Mouse (Mus musculus) heart, adult 8-10 months (tissue): ENCODE data around the gene Smg9. TPM values are rescaled to one million over a fixed set of nuclear protein-coding genes. Genes with fewer than 3 reads are reported as not detected.

Source experiments
- DNase-seq: peaks from one replicate; pipeline ENCODE4 v3.0.0; 2022; ENCODE audit warnings: low spot score
- total RNA-seq, 4 experiments: library from RNA; stranded (reverse); gene quantifications; 2 replicates each; pipeline ENCODE4 v1.2.4; 2022

Smg9 gene
- total RNA-seq, 4 experiments from 2014 or later = 5.9 to 8.3 (median 8.0) TPM

- DNase-seq = peak; percentile 66
Observed at GRCm38 (mm10) chr7:24406528-24407344, 7.3 kb downstream of the Smg9 start.

DNA sequence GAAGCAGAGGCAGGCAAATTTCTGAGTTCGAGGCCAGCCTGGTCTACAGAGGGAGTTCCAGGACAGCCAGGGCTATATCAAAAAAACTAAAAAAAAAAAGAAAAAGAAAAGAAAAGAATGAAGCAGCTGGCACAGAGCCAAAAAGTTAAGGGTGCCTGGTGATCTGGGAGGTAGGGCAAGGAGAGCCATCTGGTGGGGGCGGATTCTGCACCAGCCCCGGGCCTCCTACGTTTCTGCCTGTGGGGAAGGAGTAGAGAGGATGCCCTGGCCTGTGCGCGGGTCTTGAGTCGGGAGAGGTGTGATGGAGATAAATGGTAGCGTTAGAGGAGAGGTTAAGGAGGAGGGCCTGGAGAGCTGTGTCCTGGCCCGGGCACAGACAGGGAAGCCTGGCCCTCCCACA, 8.8 kb downstream of the Smg9 start:
- DNase-seq = no peak

GRCm38 (mm10) chr7:24410123-24410522, 10.7 kb downstream of the Smg9 start:
- no peak for DNase-seq

DNA sequence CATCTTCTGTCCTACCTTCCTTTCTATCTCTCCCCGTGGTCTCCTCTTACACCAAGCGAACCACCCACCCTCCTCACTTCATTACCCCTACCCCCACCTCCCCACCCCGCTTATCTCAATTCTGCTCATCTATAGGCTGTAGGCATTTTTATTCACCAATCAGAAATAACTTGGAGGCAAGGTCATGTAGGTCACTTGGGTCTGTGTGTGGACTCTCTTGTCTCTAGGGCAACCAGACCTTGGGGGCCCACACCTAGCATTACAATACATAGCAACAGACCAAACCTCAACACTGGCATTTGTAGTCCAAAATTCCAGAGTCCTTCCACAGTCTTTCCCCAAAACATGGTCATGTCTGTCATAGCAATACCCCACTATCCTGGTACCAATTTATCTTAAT, 11.4 kb downstream of the Smg9 start:
- DNase-seq = no peak

DNA sequence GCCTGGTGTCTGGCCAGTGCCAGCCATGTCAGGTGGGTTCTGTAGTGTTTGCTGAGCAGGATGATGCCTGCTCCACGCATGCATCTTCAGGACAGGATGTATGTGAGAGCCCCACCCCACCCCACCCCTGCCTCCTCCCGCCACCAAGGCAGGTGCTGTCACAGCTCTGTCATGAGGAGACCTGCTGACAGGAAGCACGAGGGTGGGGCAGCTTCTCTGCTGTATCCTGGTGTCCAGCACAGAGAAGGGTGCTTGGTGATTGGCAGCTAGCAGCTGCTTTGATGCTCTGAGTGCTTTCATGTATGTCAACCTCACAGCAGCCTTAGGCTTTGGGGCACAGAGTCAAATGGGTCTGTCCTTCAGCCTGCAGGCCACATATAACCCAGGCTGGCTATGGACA, 14.2 kb downstream of the Smg9 start:
- no peak for DNase-seq

DNA sequence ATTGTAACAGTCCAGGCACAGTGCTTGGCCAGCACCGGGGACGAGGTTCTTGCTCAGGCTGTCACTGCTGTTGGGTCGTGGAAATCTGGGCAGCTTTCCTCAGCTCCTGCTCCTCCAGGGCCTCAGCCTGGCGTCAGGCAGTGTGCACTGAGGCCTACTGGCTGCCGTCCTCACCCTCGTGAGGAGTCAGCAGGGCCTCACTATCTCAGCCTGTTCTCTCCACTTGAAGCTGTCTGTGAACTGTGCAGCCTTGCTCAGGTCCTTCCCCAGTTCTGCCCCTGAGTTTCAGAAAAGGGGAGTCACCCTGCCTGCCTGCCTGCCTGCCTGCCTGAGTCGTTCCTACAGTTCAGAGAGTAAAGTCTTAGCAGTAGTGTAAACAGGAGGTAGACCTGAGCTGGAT, 15.8 kb downstream of the Smg9 start:
- no peak for DNase-seq

- DNase-seq = no peak
Observed at GRCm38 (mm10) chr7:24419579-24419978, 20.2 kb downstream of the Smg9 start.

GRCm38 (mm10) chr7:24421648-24422047, 22.2 kb downstream of the Smg9 start:
- DNase-seq = no peak

- no peak for DNase-seq
Observed at GRCm38 (mm10) chr7:24422251-24422650, 22.8 kb downstream of the Smg9 start.

DNA sequence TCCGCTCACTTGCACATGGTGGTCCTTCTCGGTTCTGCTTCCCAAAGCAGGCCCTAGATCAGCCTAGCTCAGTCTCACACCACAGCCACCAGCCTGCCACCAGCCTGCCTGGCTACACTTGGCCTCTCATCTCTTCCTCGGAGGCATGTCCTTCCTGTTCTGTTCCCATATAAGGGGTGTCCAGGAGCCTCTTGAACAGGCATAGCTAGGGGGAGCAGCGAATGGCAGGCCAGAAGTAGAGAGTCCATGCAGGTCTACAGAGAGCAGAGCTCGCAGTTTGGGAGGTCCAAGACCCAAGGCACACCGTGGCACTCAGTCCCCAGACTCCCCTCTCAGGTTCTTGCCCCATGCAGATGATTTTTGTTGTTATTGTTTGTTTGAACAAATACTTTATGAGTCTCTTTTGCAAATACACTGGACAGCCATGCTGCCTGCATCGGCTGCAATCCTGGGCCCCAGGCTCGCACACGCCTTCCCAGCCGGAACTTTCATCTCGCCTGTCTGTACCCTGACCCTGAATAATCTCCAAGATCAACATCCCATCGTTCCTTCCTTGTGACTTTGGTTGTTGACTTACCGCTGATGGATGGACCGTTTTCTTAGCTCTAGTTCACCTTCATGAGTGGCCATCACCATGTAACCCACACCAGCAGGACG, 23.8 kb downstream of the Smg9 start:
- no peak for DNase-seq

- DNase-seq = peak; percentile 46
Observed at GRCm38 (mm10) chr7:24423956-24424732, 24.7 kb downstream of the Smg9 start.

- no peak for DNase-seq
Observed at GRCm38 (mm10) chr7:24425919-24426318, 26.5 kb downstream of the Smg9 start.

GRCm38 (mm10) chr7:24427168-24427567, 27.7 kb downstream of the Smg9 start:
- DNase-seq = no peak

DNA sequence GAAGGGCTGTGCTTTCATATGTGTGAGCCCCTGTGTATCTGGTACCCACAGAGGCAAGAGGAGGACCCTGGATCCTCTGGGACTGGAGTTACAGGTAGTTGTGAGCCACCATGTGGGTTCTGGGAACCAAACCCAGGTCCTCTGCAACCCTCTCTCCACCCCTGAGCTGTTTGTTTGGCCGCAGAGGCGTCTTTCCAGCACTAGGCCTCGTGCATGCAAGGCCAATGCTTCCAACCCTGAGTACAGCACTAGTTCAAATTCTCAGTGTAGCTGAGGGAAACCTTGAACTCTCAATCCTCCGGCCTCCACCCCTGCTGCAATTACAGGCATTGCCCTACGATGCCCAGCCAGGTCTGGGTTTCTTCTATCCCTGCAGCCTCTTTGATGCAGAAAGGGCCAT, 29.3 kb downstream of the Smg9 start:
- DNase-seq = no peak

DNA sequence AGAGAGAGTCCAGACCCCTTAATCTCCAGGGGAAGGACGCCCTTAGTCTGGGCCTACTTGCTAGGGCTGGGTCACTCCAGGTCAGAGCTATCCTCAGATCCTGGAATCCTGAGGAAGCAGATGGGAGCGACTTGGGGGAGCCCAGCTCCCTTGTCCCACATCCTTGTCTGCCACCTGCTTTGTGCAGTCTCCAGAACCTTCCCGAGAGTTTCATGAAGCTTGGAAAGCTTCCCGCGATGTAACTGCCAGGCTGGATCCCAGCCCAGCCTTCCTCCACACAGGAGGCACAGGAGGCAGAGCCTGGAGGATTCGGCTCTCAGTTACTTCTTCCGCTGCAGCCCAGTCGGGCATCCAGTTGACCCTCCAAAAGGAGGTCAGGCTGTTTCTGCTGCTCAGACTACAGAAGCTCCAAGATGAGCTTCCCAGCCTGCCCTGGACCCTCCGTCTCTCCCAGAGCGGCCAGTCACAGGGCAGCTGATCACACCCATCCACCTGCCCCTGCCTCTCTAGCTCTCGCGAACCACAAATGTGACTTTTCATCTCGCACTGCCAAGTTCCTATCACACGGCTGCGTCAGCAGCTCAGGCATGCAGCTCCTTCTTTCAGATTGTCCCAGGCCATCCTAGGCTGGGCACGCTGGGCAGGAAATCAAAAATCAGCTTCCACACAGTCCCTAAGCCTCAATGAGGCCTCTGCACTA, 30.1 kb downstream of the Smg9 start:
- DNase-seq = peak; percentile 20

- no peak for DNase-seq
Observed at GRCm38 (mm10) chr7:24430551-24431345, 31.3 kb downstream of the Smg9 start.

DNA sequence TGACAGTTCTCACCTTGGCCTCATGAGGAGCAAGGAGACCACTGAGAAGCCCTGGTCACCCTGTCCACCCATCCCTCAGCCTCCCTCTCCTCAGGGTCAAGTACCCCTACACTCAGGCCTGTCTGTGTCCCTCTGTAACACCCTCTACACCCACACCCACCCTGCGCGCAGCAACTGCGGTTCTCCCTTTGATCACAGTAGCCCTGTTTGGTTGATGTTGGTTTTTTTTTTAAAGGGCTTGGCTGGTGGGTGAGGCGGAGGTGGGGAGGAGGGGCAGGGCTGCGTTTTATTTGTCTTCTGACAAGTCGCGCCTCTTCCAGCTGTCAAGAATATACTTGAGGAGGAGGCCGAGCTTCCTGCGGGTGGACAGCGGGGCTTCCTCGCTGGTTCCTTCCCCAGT, 32.3 kb downstream of the Smg9 start:
- DNase-seq = no peak

GRCm38 (mm10) chr7:24435305-24435704, 35.9 kb downstream of the Smg9 start:
- no peak for DNase-seq

DNA sequence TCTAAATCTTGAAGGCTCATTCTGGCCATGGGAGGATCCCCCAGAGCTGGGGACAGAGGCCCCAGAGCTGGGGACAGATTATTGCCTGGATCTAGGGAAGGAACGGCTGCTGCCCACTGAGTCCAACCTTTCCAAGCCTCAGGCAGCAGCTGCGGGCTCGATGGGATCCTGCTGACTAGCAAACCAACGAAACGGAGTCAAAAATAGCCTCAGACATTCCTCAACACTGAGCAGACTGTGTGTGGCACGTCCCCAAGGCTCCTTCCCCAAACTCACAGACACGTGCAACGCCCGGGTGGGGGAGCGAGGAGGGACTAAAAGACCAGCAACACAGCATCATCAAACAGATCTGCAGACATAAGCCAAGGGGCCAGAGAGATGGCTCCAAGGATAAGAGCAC, 38.6 kb downstream of the Smg9 start:
- no peak for DNase-seq

GRCm38 (mm10) chr7:24439191-24439590, 39.8 kb downstream of the Smg9 start:
- no peak for DNase-seq

DNA sequence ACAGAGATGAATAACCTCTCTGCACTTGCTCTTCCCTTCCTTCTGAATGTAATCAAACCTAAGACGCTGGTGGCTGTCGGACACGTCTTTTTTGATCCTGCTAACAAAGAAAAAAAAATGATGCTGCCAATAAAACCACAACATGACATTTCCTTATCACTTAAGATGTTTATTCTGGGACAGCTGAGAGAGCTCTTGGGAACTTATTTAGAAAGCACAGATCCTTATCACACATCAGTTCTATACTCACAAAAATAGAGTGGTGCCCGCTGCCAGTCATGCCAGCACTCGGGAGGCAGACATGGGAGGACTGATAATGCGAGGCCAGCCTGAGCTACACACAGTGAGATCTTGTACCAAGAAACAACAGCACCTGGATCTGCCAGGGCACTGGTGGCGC, 40.5 kb downstream of the Smg9 start:
- DNase-seq = no peak
